Mouse (Mus musculus) spleen, adult 2 months (tissue): Measurements from ENCODE around the gene Morn1. TPM values are rescaled to one million over a fixed set of nuclear protein-coding genes. Genes with fewer than 3 reads are reported as not detected.

Experiments used
- DNase-seq, 2 experiments: peaks; one replicate each; pipeline versions ENCODE4 v3.0.0 to v3.0.0-alpha.2; 2012 to 2021; ENCODE audit warnings: low spot score in 2 of 2, low read depth in 1 of 2
- H3K27ac ChIP-seq: fragments of 200-500 bp; 2 replicates; pipeline ENCODE4 v1.5.1; 2012; ENCODE audit warnings: low read length, inconsistent platforms; ENCODE audit not compliant: insufficient read depth
- H3K27me3 ChIP-seq: fragments of 200-500 bp; 2 replicates; pipeline ENCODE4 v1.6.1; 2012; ENCODE audit warnings: mild to moderate bottlenecking, moderate library complexity, low read length, inconsistent platforms; ENCODE audit not compliant: control insufficient read depth, insufficient read depth
- H3K36me3 ChIP-seq: fragments of 200-500 bp; 2 replicates; pipeline ENCODE4 v1.6.1; 2012; ENCODE audit warnings: mild to moderate bottlenecking, low read length, inconsistent platforms; ENCODE audit not compliant: control insufficient read depth, insufficient read depth
- H3K4me1 ChIP-seq: fragments of 200-500 bp; 2 replicates; pipeline ENCODE4 v1.6.1; 2011; ENCODE audit warnings: inconsistent platforms; ENCODE audit not compliant: control insufficient read depth, insufficient read depth, insufficient read length
- H3K4me3 ChIP-seq: fragments of 200-500 bp; 2 replicates; pipeline ENCODE4 v1.5.1; 2011; ENCODE audit warnings: mild to moderate bottlenecking, inconsistent platforms; ENCODE audit not compliant: insufficient read depth, insufficient read length; ENCODE audit errors: extremely low read depth
- CTCF ChIP-seq: fragments of 200-500 bp; IDR thresholded peaks from 2 replicates; pipeline ENCODE4 v1.5.1; 2011; ENCODE audit warnings: mild to moderate bottlenecking, inconsistent platforms; ENCODE audit not compliant: insufficient read depth, insufficient read length, insufficient replicate concordance; ENCODE audit errors: extremely low read depth
- POLR2A ChIP-seq: fragments of 200-500 bp; IDR thresholded peaks from 2 replicates; pipeline ENCODE4 v1.6.1; 2011; ENCODE audit warnings: low read depth, low read length, inconsistent platforms
- WGBS: fragments of 180-500 bp; shearing (Covaris S2); methylation state at CpG from one replicate; pipeline ENCODE4 v1.1.7; 2018; 5-methylcytosine and 5-hydroxymethylcytosine counted together
- polyA plus RNA-seq: library from polyadenylated mRNA; depleted of rRNA; stranded (reverse); fragments of >200 nt; gene quantifications from 2 replicates; pipeline ENCODE4 v1.2.3, GENCODE M21; 2012

Morn1 gene
- polyA plus RNA-seq, 1 experiment, result 3.7 TPM

GRCm38 (mm10) chr4:155178274-155178673 is 91.9 kb downstream of the Morn1 start:
- TF ChIP-seq POLR2A, result no peak
- no peak for TF ChIP-seq CTCF
- peak; percentile 56 to 81 for DNase-seq
- Histone ChIP-seq H3K36me3 (no peaks in the 10 kb centered on the region), H3K27me3 (no peaks in the 10 kb centered on the region), H3K27ac (peak overlapping the region; percentile 65), H3K4me3 (no peak overlapping the region), H3K4me1 (peaks cover 35% of the 10 kb centered on the region)
- 3% methylated on average over 6 of the region's 6 CpGs for WGBS

- H3K27ac ChIP-seq, result peak overlapping the region; percentile 65
- H3K4me3 ChIP-seq, result no peak overlapping the region
- DNase-seq, result no peak
These were observed 92.7 kb downstream of the Morn1 start for GRCm38 (mm10) chr4:155178981-155179512.

GRCm38 (mm10) chr4:155183201-155183600 is 96.8 kb downstream of the Morn1 start:
- Histone ChIP-seq H3K4me1 (peaks cover 35% of the 10 kb centered on the region), H3K27me3 (no peaks in the 10 kb centered on the region), H3K27ac (no peak overlapping the region), H3K4me3 (no peak overlapping the region), H3K36me3 (no peaks in the 10 kb centered on the region)
- DNase-seq, result no peak
- TF ChIP-seq CTCF (no peak), POLR2A (no peak)
- WGBS, result 84% methylated on average over 7 of the region's 7 CpGs

More at GRCm38 (mm10) chr4:155178981-155179512, 92.7 kb downstream of the Morn1 start:
- Histone ChIP-seq H3K27me3 (no peaks in the 10 kb centered on the region), H3K36me3 (no peaks in the 10 kb centered on the region), H3K4me1 (peaks cover 35% of the 10 kb centered on the region)
- 17% methylated on average over 3 of the region's 3 CpGs for WGBS
- TF ChIP-seq CTCF (no peak), POLR2A (no peak)

DNA sequence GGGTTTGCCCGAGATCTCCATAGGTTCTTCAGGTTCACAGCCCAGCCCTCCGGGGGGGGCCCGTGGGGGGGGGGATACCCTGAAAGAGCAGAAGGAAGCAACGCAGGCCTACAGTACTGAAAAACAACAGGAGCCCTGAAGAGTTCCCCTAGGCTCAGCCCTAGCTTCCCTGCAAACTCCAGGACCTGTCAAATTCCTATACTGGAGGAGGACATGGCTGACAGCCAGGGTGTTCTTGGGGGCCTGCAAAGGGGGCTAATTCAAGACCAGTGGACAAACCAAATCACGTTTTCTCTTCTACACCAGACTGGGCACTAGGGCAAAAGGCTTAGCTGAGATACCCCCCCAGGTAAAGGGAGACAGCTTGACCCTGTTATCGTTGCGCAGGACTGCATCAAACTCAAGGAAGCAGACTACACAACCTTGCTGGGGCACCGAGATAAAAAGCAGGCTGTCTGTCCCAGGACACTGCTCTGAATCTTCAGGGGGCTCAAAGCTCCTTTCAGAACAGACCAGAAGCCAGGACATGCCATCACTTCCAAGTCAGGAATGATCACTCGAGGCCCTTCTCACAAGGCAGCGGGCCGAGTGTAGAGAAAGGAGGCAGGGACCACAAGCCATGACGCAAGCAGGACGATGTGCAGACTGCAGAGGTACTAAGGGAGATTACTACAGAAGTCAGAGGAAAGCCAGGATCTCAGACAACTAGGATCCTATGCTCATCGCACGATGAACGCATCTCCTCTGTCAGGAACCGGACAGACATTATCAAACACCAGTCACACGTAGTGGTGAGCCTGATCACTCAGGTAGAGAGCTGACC is 98.1 kb downstream of the Morn1 start:
- Histone ChIP-seq H3K27ac (no peak overlapping the region), H3K4me3 (no peak overlapping the region), H3K27me3 (no peaks in the 10 kb centered on the region), H3K4me1 (peaks cover 31% of the 10 kb centered on the region; the same call in 1 of the 2 replicates), H3K36me3 (no peaks in the 10 kb centered on the region)
- 84% methylated on average over 18 of the region's 18 CpGs for WGBS
- TF ChIP-seq POLR2A (no peak), CTCF (no peak)
- DNase-seq, result no peak

GRCm38 (mm10) chr4:155185845-155186244 is 99.5 kb downstream of the Morn1 start:
- no peaks in the 10 kb centered on the region for H3K27me3 ChIP-seq
- no peak overlapping the region for H3K27ac ChIP-seq
- no peak for DNase-seq
- WGBS, result 87% methylated on average over 9 of the region's 9 CpGs
- TF ChIP-seq POLR2A, result no peak
- TF ChIP-seq CTCF, result no peak
- no peak overlapping the region for H3K4me3 ChIP-seq
- peaks cover 36% of the 10 kb centered on the region; the same call in 1 of the 2 replicates for H3K4me1 ChIP-seq
- no peaks in the 10 kb centered on the region for H3K36me3 ChIP-seq

DNA sequence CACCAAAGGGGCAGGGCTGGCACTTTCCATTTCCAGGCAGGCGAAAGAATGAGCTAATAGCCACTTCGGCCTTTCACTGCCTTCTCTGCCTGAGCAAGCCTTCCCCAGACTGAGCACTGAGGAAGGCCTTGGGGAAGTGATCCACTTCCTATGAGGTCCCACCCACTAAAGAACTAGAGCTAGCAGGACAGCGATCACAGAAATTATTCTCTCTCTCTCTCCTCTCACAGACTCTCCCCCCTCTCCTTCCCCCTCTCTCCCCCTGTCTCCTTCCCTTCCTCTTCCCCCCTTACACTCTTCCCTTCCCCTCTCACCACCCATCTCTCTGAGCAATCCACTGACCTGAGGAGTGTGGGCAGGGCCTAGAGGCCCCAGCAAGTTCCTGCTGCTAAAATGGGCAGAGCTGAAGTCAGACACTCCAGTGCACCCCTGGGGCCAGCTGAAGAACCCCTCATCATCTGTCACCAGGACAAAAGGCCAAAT is 100.9 kb downstream of the Morn1 start:
- peaks cover 47% of the 10 kb centered on the region; the same call in 1 of the 2 replicates for H3K4me1 ChIP-seq
- peak overlapping the region; percentile 20; the same call in 1 of the 2 replicates for H3K27ac ChIP-seq
- DNase-seq, result no peak
- H3K4me3 ChIP-seq, result no peak overlapping the region
- H3K36me3 ChIP-seq, result no peaks in the 10 kb centered on the region
- H3K27me3 ChIP-seq, result no peaks in the 10 kb centered on the region
- TF ChIP-seq POLR2A (no peak), CTCF (no peak)
- WGBS, result 15% methylated on average over 3 of the region's 3 CpGs

GRCm38 (mm10) chr4:155188341-155188740 is 102.0 kb downstream of the Morn1 start:
- Histone ChIP-seq H3K36me3 (no peaks in the 10 kb centered on the region), H3K4me1 (peaks cover 51% of the 10 kb centered on the region; the same call in 1 of the 2 replicates), H3K27me3 (no peaks in the 10 kb centered on the region), H3K27ac (no peak overlapping the region), H3K4me3 (no peak overlapping the region)
- no peak for DNase-seq
- TF ChIP-seq CTCF (no peak), POLR2A (no peak)
- WGBS, result 69% methylated on average over 8 of the region's 8 CpGs
